26 mouse cellular contexts compared by ENCODE assay signal in the genomic region with DNA sequence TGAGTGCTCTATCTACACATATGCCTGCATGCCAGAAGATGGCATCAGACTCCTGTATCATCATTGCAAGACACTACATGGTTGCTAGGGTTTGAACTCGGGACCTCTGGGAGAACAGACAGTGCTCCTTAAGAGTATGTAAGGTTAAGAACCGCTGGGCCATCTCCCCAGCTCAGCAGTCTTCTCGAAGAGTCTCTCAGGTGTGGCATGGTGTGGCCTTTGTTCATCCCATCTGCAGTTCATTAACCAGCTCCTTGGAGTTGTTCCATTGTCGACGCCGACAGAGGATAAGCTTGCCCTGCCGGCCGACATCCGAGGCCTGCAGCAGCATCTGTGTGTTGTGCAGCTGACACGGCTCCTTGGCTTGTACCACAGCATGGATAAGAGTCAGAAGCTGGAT. TPM values are rescaled to one million over a fixed set of nuclear protein-coding genes. Genes with fewer than 3 reads are reported as not detected.
DNase-seq lines count a peak whose midpoint lies in the region; ATAC-seq and TF ChIP-seq lines count a peak whose summit lies in the region.
"Had no signal": no experiment of that assay in that cellular context is flagged by ENCODE, and none has a peak within 500 bp of the region (broad histone marks: within the 10 kb centered on the region; RNA-seq: fewer than 3 reads in every experiment).

No protein-coding gene starts in this region.

- DNase-seq in liver, adult 2 months (ENCODE audit: extremely low read depth, low read depth, low spot score), result peak; percentile 69
- no peak for DNase-seq in liver
- peak; percentile 84 to 89 for DNase-seq in kidney, postnatal 36 days
- no peak for DNase-seq in layer of hippocampus, adult 11-12 months (ENCODE audit: low spot score)
- DNase-seq: adrenal gland, adult 2 months; adrenal gland, postnatal 36 days; cerebellum, adult 18-20 months; cerebellum, postnatal 14 days; gastrocnemius, postnatal 14 days; heart, postnatal 14 days; liver, embryonic 13.5 days; lung, adult 18-20 months; lung, postnatal 4 days had no signal

- no peaks in the 10 kb centered on the region for H3K79me2 ChIP-seq in liver, adult 2 months (ENCODE audit: control insufficient read depth, insufficient read depth, low read length)

- no peaks in the 10 kb centered on the region for H3K9me3 ChIP-seq in intestine, postnatal 0 days (ENCODE audit: control insufficient read depth)
- no peaks in the 10 kb centered on the region for H3K9me3 ChIP-seq in intestine, embryonic 16.5 days (ENCODE audit: control insufficient read depth, low read length)
- H3K9me3 ChIP-seq in neural tube, embryonic 15.5 days (replicated peaks), result no peaks in the 10 kb centered on the region
- H3K9me3 ChIP-seq: embryonic facial prominence, embryonic 10.5 days; embryonic facial prominence, embryonic 15.5 days; forebrain, embryonic 13.5 days; liver, embryonic 13.5 days; megakaryocyte, embryonic 14.5 days; midbrain, embryonic 13.5 days; neural tube, embryonic 13.5 days had no signal

- no peak overlapping the region for H3K27ac ChIP-seq in intestine, postnatal 0 days (ENCODE audit: low read depth, low read length)
- H3K27ac ChIP-seq in intestine, embryonic 16.5 days (ENCODE audit: low read length), result no peak overlapping the region
- H3K27ac ChIP-seq in liver, adult 2 months (replicated peaks; ENCODE audit: insufficient read depth, low read depth, low read length), result no peak overlapping the region
- H3K27ac ChIP-seq in neural tube, embryonic 15.5 days (replicated peaks), result no peak overlapping the region
- H3K27ac ChIP-seq: embryonic facial prominence, embryonic 10.5 days; embryonic facial prominence, embryonic 15.5 days; forebrain, embryonic 13.5 days; liver, embryonic 13.5 days; midbrain, embryonic 13.5 days; neural tube, embryonic 13.5 days had no signal

- no peaks in the 10 kb centered on the region for H3K27me3 ChIP-seq in intestine, postnatal 0 days (replicated peaks; ENCODE audit: control insufficient read depth, insufficient read depth, low read length)
- no peaks in the 10 kb centered on the region for H3K27me3 ChIP-seq in intestine, embryonic 16.5 days (replicated peaks; ENCODE audit: control insufficient read depth, insufficient read depth, low read length)
- H3K27me3 ChIP-seq in liver, adult 2 months (ENCODE audit: control insufficient read depth, insufficient read depth, low read length), result no peaks in the 10 kb centered on the region
- H3K27me3 ChIP-seq in neural tube, embryonic 15.5 days (replicated peaks), result no peaks in the 10 kb centered on the region
- H3K27me3 ChIP-seq: CH12.LX; embryonic facial prominence, embryonic 15.5 days; forebrain, embryonic 13.5 days; liver, embryonic 13.5 days; megakaryocyte, embryonic 14.5 days; midbrain, embryonic 13.5 days; neural tube, embryonic 13.5 days had no signal

- 63% methylated on average over 10 of the region's 10 CpGs for WGBS in intestine, postnatal 0 days
- WGBS in intestine, embryonic 16.5 days, result 90% methylated on average over 10 of the region's 10 CpGs
- 44% methylated on average over 10 of the region's 10 CpGs for WGBS in liver, adult 2 months
- 91% methylated on average over 10 of the region's 10 CpGs for WGBS in neural tube, embryonic 15.5 days

- H3K9ac ChIP-seq in intestine, postnatal 0 days (ENCODE audit: low read depth, low read length), result no peak overlapping the region
- H3K9ac ChIP-seq in intestine, embryonic 16.5 days (ENCODE audit: low read depth, low read length), result no peak overlapping the region
- H3K9ac ChIP-seq in liver, adult 2 months (ENCODE audit: low read depth, low read length), result no peak overlapping the region
- H3K9ac ChIP-seq in neural tube, embryonic 15.5 days (replicated peaks), result no peak overlapping the region
- H3K9ac ChIP-seq: embryonic facial prominence, embryonic 15.5 days; forebrain, embryonic 13.5 days; liver, embryonic 13.5 days; midbrain, embryonic 13.5 days; neural tube, embryonic 13.5 days had no signal

- TF ChIP-seq CTCF in intestine, postnatal 0 days (IDR thresholded peaks at IDR 0.05; ENCODE audit: low read depth), result no peak
- no peak for TF ChIP-seq CTCF in liver, adult 2 months (IDR thresholded peaks at IDR 0.05; ENCODE audit: low read depth, low read length)

- ATAC-seq in intestine, postnatal 0 days, result peak; percentile 60
- ATAC-seq in intestine, embryonic 16.5 days, result no peak
- no peak for ATAC-seq in neural tube, embryonic 15.5 days (ENCODE audit: low FRiP score)
- ATAC-seq: activated CD4-positive, CD25-positive, alpha-beta regulatory T cell, adult 4 months; forebrain, embryonic 13.5 days; hindbrain, embryonic 16.5 days; lung, postnatal 0 days; midbrain, embryonic 13.5 days had no signal

- peaks cover 96% of the 10 kb centered on the region for H3K36me3 ChIP-seq in intestine, postnatal 0 days (ENCODE audit: control insufficient read depth, insufficient read depth)
- peaks cover 41% of the 10 kb centered on the region for H3K36me3 ChIP-seq in intestine, embryonic 16.5 days (ENCODE audit: control insufficient read depth, insufficient read depth, low read length)
- H3K36me3 ChIP-seq in liver, adult 2 months (ENCODE audit: control insufficient read depth, insufficient read depth, low read length), result peaks cover 72% of the 10 kb centered on the region
- peaks cover 97% of the 10 kb centered on the region for H3K36me3 ChIP-seq in neural tube, embryonic 15.5 days

- H3K4me1 ChIP-seq in intestine, postnatal 0 days (replicated peaks; ENCODE audit: control insufficient read depth, insufficient read depth, low read length), result no peaks in the 10 kb centered on the region
- no peaks in the 10 kb centered on the region for H3K4me1 ChIP-seq in intestine, embryonic 16.5 days (ENCODE audit: control insufficient read depth, insufficient read depth, low read length)
- no peaks in the 10 kb centered on the region for H3K4me1 ChIP-seq in liver, adult 2 months (ENCODE audit: control insufficient read depth, insufficient read depth, low read length)
- H3K4me1 ChIP-seq in neural tube, embryonic 15.5 days, result no peaks in the 10 kb centered on the region
- H3K4me1 ChIP-seq: embryonic facial prominence, embryonic 10.5 days; embryonic facial prominence, embryonic 15.5 days; forebrain, embryonic 13.5 days; liver, embryonic 13.5 days; midbrain, embryonic 13.5 days; neural tube, embryonic 13.5 days had no signal

- H3K4me2 ChIP-seq in intestine, postnatal 0 days (replicated peaks; ENCODE audit: low read depth), result no peak overlapping the region
- no peak overlapping the region for H3K4me2 ChIP-seq in intestine, embryonic 16.5 days (ENCODE audit: low read depth, low read length)
- no peak overlapping the region for H3K4me2 ChIP-seq in neural tube, embryonic 15.5 days
- H3K4me2 ChIP-seq: embryonic facial prominence, embryonic 15.5 days; forebrain, embryonic 13.5 days; liver, embryonic 13.5 days; midbrain, embryonic 13.5 days; neural tube, embryonic 13.5 days had no signal

- TF ChIP-seq POLR2A in liver, adult 2 months (IDR thresholded peaks at IDR 0.05; ENCODE audit: extremely low read depth, insufficient read depth, low read length), result no peak

- H3K4me3 ChIP-seq in intestine, postnatal 0 days (ENCODE audit: low read depth, low read length), result no peak overlapping the region
- no peak overlapping the region for H3K4me3 ChIP-seq in intestine, embryonic 16.5 days (ENCODE audit: low read length)
- H3K4me3 ChIP-seq in liver, adult 2 months (ENCODE audit: insufficient read depth, low read depth, low read length), result no peak overlapping the region
- no peak overlapping the region for H3K4me3 ChIP-seq in neural tube, embryonic 15.5 days (replicated peaks)
- H3K4me3 ChIP-seq: embryonic facial prominence, embryonic 10.5 days; embryonic facial prominence, embryonic 15.5 days; forebrain, embryonic 13.5 days; liver, embryonic 13.5 days; midbrain, embryonic 13.5 days; neural tube, embryonic 13.5 days had no signal

RNA-seq across cellular contexts. Expression of gene Naa25, which starts 25.6 kb away (rescaled TPM):
- polyA plus RNA-seq in intestine, postnatal 0 days (2015; fragmentation: Nextera tagmentation; extraction: Ambion mirVana), result 14.2 and 15.0 TPM in 2 replicates
- 45.9 and 48.3 TPM in 2 replicates for polyA plus RNA-seq in intestine, embryonic 16.5 days (2015; fragmentation: Nextera tagmentation; extraction: Ambion mirVana)
- 8.6 and 8.9 TPM in 2 replicates for total RNA-seq in liver, adult 2 months (2014; rRNA removed)
- polyA plus RNA-seq in liver, adult 2 months (2012; rRNA removed), result 5.8 and 7.6 TPM in 2 replicates
- 56.6 and 59.4 TPM in 2 replicates for polyA plus RNA-seq in neural tube, embryonic 15.5 days (2015; fragmentation: Nextera tagmentation; extraction: Ambion mirVana)

RNA-seq across cellular contexts. Expression of gene Tmem116, which starts 28.4 kb away (rescaled TPM):
- polyA plus RNA-seq in intestine, postnatal 0 days (2015; fragmentation: Nextera tagmentation; extraction: Ambion mirVana), result 6.8 and 7.2 TPM in 2 replicates
- polyA plus RNA-seq in intestine, embryonic 16.5 days (2015; fragmentation: Nextera tagmentation; extraction: Ambion mirVana), result 4.2 and 4.4 TPM in 2 replicates
- not detected in 2 replicates for total RNA-seq in liver, adult 2 months (2014; rRNA removed)
- 0.20 and 0.21 TPM in 2 replicates for polyA plus RNA-seq in liver, adult 2 months (2012; rRNA removed)
- polyA plus RNA-seq in neural tube, embryonic 15.5 days (2015; fragmentation: Nextera tagmentation; extraction: Ambion mirVana), result 1.8 TPM in 2 replicates

RNA-seq across cellular contexts. Expression of gene Erp29, which starts 29.0 kb away (rescaled TPM):
- polyA plus RNA-seq in intestine, postnatal 0 days (2015; fragmentation: Nextera tagmentation; extraction: Ambion mirVana), result 164 and 175 TPM in 2 replicates
- 183 and 202 TPM in 2 replicates for polyA plus RNA-seq in intestine, embryonic 16.5 days (2015; fragmentation: Nextera tagmentation; extraction: Ambion mirVana)
- 21.9 and 30.0 TPM in 2 replicates for total RNA-seq in liver, adult 2 months (2014; rRNA removed)
- polyA plus RNA-seq in liver, adult 2 months (2012; rRNA removed), result 21.5 and 27.1 TPM in 2 replicates
- polyA plus RNA-seq in neural tube, embryonic 15.5 days (2015; fragmentation: Nextera tagmentation; extraction: Ambion mirVana), result 183 and 192 TPM in 2 replicates

RNA-seq across cellular contexts. Expression of gene Trafd1, which starts 37.9 kb away (rescaled TPM):
- polyA plus RNA-seq in intestine, postnatal 0 days (2015; fragmentation: Nextera tagmentation; extraction: Ambion mirVana), result 99.1 and 100 TPM in 2 replicates
- polyA plus RNA-seq in intestine, embryonic 16.5 days (2015; fragmentation: Nextera tagmentation; extraction: Ambion mirVana), result 56.9 and 57.2 TPM in 2 replicates
- 49.5 and 53.7 TPM in 2 replicates for total RNA-seq in liver, adult 2 months (2014; rRNA removed)
- polyA plus RNA-seq in liver, adult 2 months (2012; rRNA removed), result 53.2 and 67.0 TPM in 2 replicates
- polyA plus RNA-seq in neural tube, embryonic 15.5 days (2015; fragmentation: Nextera tagmentation; extraction: Ambion mirVana), result 115 and 117 TPM in 2 replicates

Comparison
In these comparisons a context has a peak if more than half of its experiments do, and no peak if none do; other contexts are left out.
1. DNase-seq: peak in liver, adult 2 months (single experiment) and kidney, postnatal 36 days (2 of 2); none in liver (single experiment) and layer of hippocampus, adult 11-12 months (single experiment).